Mouse (Mus musculus) midbrain, embryonic 11.5 days (tissue): Measurements from ENCODE around the gene Nhp2. TPM values are rescaled to one million over a fixed set of nuclear protein-coding genes. Genes with fewer than 3 reads are reported as not detected.
A peak's percentile ranks its signal among the peaks of the same experiment; 100 is the strongest.
"Not testable (repeated sequence)": the region's sequence is repeated elsewhere in the genome, so short reads cannot be mapped to it uniquely, and the experiment has no call there.

Experiments
- ATAC-seq: fragments of 200-750 bp; cut with Nextera tagmentation; 2 replicates; pipeline ENCODE4 v1.8.0; 2017; ENCODE audit warnings: moderate TSS enrichment, moderate library complexity; ENCODE audit not compliant: low FRiP score
- DNase-seq: peaks from one replicate; pipeline ENCODE4 v3.0.0; 2015; ENCODE audit warnings: low spot score; ENCODE audit errors: missing footprints
- H3K27ac ChIP-seq: fragments of 300-500 bp; sonication (generic); 2 replicates; pipeline ENCODE4 v1.5.1; 2014; ENCODE audit warnings: low read depth, low read length
- H3K27me3 ChIP-seq: fragments of 300-500 bp; sonication (generic); 2 replicates; pipeline ENCODE4 v1.6.1; 2014; ENCODE audit warnings: mild to moderate bottlenecking, low read length, moderate library complexity, mixed read lengths; ENCODE audit not compliant: control insufficient read depth, insufficient read depth
- H3K36me3 ChIP-seq: fragments of 300-500 bp; sonication (generic); 2 replicates; pipeline ENCODE4 v1.6.1; 2014; ENCODE audit warnings: mild to moderate bottlenecking, low read length, moderate library complexity, mixed read lengths; ENCODE audit not compliant: control insufficient read depth, insufficient read depth
- H3K4me1 ChIP-seq: fragments of 300-500 bp; sonication (generic); 2 replicates; pipeline ENCODE4 v1.6.1; 2014; ENCODE audit warnings: low read length; ENCODE audit not compliant: control insufficient read depth, insufficient read depth
- H3K4me2 ChIP-seq: fragments of 300-500 bp; sonication (generic); 2 replicates; pipeline ENCODE4 v1.6.1; 2014; ENCODE audit warnings: mild to moderate bottlenecking, moderate library complexity
- H3K4me3 ChIP-seq: fragments of 300-500 bp; sonication (generic); 2 replicates; pipeline ENCODE4 v1.5.1; 2014; ENCODE audit warnings: low read depth, low read length
- H3K9ac ChIP-seq: fragments of 300-500 bp; sonication (generic); 2 replicates; pipeline ENCODE4 v1.6.1; 2014; ENCODE audit warnings: low read length
- H3K9me3 ChIP-seq: fragments of 300-500 bp; sonication (generic); 2 replicates; pipeline ENCODE4 v1.6.1; 2016; ENCODE audit warnings: low read length; ENCODE audit not compliant: control insufficient read depth
- WGBS: fragments of 180-500 bp; shearing (Covaris S2); extraction: QIAGEN DNeasy Blood & Tissue Kit; methylation state at CpG from one replicate; pipeline ENCODE4 v1.1.7; 2014; 5-methylcytosine and 5-hydroxymethylcytosine counted together
- polyA plus RNA-seq: library from polyadenylated mRNA; unstranded; fragments of >200 nt; fragmentation: Nextera tagmentation; extraction: Ambion mirVana; gene quantifications from 2 replicates; pipeline ENCODE4 v1.2.1, GENCODE M21; 2014

The Nhp2 gene
- polyA plus RNA-seq, 1 experiment from 2014 or later, result 167 TPM

- 95% methylated on average over 1 of the region's 1 CpGs for WGBS
- Histone ChIP-seq H3K27me3 (no peaks in the 10 kb centered on the region), H3K4me2 (no peak overlapping the region), H3K9me3 (no peaks in the 10 kb centered on the region), H3K4me3 (no peak overlapping the region), H3K36me3 (peaks cover 60% of the 10 kb centered on the region), H3K4me1 (no peaks in the 10 kb centered on the region; the same call in 1 of the 2 replicates), H3K27ac (no peak overlapping the region), H3K9ac (no peak overlapping the region)
- DNase-seq, result no peak
- no peak for ATAC-seq
Observed at GRCm38 (mm10) chr11:51595459-51596083, 24.0 kb upstream of the Nhp2 start.

GRCm38 (mm10) chr11:51597553-51597952 is 22.0 kb upstream of the Nhp2 start:
- no peak overlapping the region for H3K9ac ChIP-seq
- H3K36me3 ChIP-seq, result peaks cover 66% of the 10 kb centered on the region
- DNase-seq, result no peak
- H3K4me3 ChIP-seq, result no peak overlapping the region
- 83% methylated on average over 2 of the region's 2 CpGs for WGBS
- ATAC-seq, result no peak
- no peak overlapping the region for H3K4me2 ChIP-seq
- H3K4me1 ChIP-seq, result peaks cover 9% of the 10 kb centered on the region
- H3K9me3 ChIP-seq, result no peaks in the 10 kb centered on the region
- H3K27ac ChIP-seq, result no peak overlapping the region
- H3K27me3 ChIP-seq, result no peaks in the 10 kb centered on the region

DNA sequence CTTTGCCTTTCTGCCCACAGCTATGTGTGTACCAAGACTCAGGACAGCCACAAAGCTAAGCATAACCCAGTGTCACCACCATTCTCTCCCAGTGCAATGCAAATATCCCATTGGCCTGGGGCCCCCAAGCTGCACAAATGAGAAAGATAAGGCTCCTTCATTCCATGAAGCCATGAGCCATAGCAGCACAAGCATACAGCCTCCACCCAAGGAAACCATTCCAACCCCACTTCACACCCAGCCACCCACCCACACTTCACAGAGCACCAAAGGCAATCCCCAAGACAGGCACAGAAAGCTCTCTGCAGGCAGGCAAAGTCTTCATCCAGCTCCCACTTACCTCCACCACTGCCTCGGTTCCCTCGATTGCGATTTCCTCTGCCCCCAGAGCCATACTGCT is 17.3 kb upstream of the Nhp2 start:
- WGBS, result 93% methylated on average over 3 of the region's 3 CpGs
- no peaks in the 10 kb centered on the region for H3K9me3 ChIP-seq
- H3K4me1 ChIP-seq, result peaks cover 23% of the 10 kb centered on the region
- ATAC-seq, result no peak
- H3K36me3 ChIP-seq, result peaks cover 66% of the 10 kb centered on the region
- H3K9ac ChIP-seq, result no peak overlapping the region
- no peak overlapping the region for H3K4me3 ChIP-seq
- H3K27me3 ChIP-seq, result no peaks in the 10 kb centered on the region
- H3K4me2 ChIP-seq, result no peak overlapping the region
- DNase-seq, result peak; percentile 90
- no peak overlapping the region for H3K27ac ChIP-seq

- ATAC-seq, result peak; percentile 51
- peak; percentile 97 for DNase-seq
- under 1% methylated on average over 79 of the region's 81 CpGs for WGBS
- peak overlapping the region; percentile 94 for H3K4me2 ChIP-seq
- no peaks in the 10 kb centered on the region for H3K9me3 ChIP-seq
- no peaks in the 10 kb centered on the region for H3K27me3 ChIP-seq
- peak overlapping the region; percentile 100 for H3K9ac ChIP-seq
- H3K4me1 ChIP-seq, result peaks cover 27% of the 10 kb centered on the region
- peaks cover 37% of the 10 kb centered on the region for H3K36me3 ChIP-seq
- peak overlapping the region; percentile 93 for H3K27ac ChIP-seq
- H3K4me3 ChIP-seq, result peak overlapping the region; percentile 100
Observed at GRCm38 (mm10) chr11:51605602-51606446, 13.7 kb upstream of the Nhp2 start.

DNA sequence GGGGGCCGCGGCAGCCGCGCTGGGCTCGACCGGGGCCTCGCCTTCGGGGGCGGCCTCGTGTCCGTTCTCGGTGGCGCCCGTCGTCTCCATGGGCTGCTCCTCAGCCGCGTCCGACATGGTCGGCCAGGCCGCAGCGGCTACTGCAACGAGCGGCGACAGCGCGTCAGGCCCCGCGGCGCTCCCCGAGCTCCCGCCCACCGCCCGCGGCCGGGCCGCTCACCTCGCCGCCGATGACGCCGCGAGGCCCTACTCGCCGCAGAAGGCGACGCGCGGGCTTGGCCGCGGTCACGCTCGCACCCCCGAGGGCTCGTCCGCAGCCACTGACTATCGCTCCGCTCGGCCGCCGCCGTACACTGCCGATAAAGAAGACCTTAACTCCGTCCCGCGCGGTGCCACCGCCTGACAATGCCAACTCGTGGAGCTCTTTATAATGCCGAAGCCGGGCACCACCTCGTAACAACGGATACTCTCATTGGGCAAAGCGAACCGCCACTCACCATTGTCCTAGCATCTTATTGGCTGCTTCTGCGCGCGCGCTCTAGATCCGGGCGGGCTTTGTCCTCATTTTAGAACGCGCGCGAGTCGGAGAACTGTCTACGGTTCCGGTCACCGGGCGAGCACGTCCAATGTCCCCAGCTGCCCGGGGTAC is 13.0 kb upstream of the Nhp2 start, which contains the start of gene Hnrnpab:
Gene Hnrnpab (minus strand): TSS at position 401 of the 649 bp plus-strand sequence.
- Histone ChIP-seq H3K4me2 (peak within 1 kb of the TSS; percentile 94), H3K9ac (peak within 1 kb of the TSS; percentile 100), H3K4me3 (peak within 1 kb of the TSS; percentile 100), H3K4me1 (peaks cover 25% of the 10 kb centered on the region), H3K27me3 (no peaks in the 10 kb centered on the region), H3K9me3 (no peaks in the 10 kb centered on the region), H3K36me3 (peaks cover 31% of the 10 kb centered on the region), H3K27ac (peak within 1 kb of the TSS; percentile 93)
- peak; percentile 95 for ATAC-seq
- WGBS, result under 1% methylated on average over 91 of the region's 91 CpGs
- peak; percentile 100 for DNase-seq

DNA sequence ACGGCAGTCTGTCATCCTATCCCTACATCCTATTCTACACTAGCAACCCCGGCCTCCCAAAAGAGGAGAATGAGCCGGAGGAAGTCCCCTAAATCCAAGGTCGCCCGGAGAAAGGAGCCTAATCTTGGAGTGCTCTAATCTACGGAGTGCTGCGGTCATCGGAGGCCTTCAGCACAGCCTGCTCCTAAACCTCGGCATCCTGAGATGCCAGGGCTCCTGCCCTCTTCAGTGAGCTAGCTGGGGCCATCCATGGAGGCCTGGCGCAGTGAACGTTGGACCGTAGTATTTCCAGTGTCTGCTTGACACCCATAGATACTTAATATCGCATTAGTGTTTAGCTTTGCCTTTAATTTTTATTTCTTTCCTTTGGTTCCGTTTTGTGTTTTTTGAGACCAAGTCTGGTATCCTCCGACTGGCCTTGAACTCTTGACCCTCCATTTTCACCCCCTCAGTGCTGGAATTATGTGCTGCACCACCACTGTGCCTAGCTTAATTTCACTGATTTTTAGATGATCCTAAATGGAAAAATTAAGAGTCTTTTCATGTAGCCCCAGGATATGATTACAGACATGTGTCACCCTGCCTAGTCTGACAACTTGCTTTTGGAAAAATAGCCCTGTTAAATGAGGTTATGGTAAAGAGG is 12.3 kb upstream of the Nhp2 start:
- Histone ChIP-seq H3K27me3 (no peaks in the 10 kb centered on the region), H3K4me3 (peak overlapping the region; percentile 100), H3K9ac (peak overlapping the region; percentile 100), H3K36me3 (peaks cover 24% of the 10 kb centered on the region), H3K27ac (peak overlapping the region; percentile 80), H3K4me2 (peak overlapping the region; percentile 54), H3K9me3 (no peaks in the 10 kb centered on the region), H3K4me1 (peaks cover 21% of the 10 kb centered on the region)
- 10% methylated on average over 15 of the region's 15 CpGs for WGBS
- ATAC-seq (peak; percentile 75), DNase-seq (no peak)

DNA sequence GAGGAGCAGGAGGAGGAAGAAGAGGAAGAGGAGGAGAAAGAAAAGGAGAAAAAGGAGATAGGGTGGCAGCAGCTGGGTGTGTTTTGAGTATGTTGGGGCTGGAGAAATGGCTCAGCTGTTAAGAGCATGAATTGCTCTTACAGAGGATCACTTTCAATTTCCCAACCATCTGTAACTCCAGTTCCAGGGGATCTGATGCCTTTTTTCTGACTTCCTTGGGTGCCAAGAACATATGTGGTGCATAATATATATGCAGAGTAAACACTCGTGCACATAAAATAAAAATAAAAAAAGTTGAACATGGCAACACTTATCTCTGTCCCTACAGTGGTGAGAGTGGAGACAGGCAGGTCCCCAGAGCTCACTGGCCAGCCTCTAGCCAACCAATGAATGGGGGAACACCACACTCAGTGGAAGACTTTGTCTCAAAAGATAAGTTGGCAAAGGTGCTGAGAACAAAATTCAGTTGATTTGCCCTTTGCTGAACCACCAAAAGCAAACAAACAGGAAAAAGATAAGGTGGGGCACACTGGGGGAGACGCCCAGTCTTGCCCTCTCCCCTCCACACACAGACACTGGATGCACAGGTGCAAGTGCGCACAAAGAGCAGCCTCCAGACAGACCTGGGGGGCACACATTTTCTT is 10.1 kb upstream of the Nhp2 start:
- Histone ChIP-seq H3K4me3 (no peak overlapping the region), H3K27ac (no peak overlapping the region), H3K4me1 (peaks cover 13% of the 10 kb centered on the region), H3K27me3 (no peaks in the 10 kb centered on the region), H3K36me3 (peaks cover 6% of the 10 kb centered on the region), H3K9ac (no peak overlapping the region), H3K9me3 (no peaks in the 10 kb centered on the region), H3K4me2 (no peak overlapping the region)
- no peak for DNase-seq
- no peak for ATAC-seq
- WGBS, result 83% methylated on average over 3 of the region's 3 CpGs

GRCm38 (mm10) chr11:51609940-51610339 is 9.6 kb upstream of the Nhp2 start:
- H3K27me3 ChIP-seq, H3K9ac ChIP-seq, DNase-seq, H3K27ac ChIP-seq, H3K36me3 ChIP-seq, H3K4me2 ChIP-seq, H3K9me3 ChIP-seq, H3K4me1 ChIP-seq, ATAC-seq, H3K4me3 ChIP-seq: not testable (repeated sequence)
- 89% methylated on average over 5 of the region's 5 CpGs for WGBS
